ENCODE assay signal across 23 mouse cellular contexts in the genomic region with DNA sequence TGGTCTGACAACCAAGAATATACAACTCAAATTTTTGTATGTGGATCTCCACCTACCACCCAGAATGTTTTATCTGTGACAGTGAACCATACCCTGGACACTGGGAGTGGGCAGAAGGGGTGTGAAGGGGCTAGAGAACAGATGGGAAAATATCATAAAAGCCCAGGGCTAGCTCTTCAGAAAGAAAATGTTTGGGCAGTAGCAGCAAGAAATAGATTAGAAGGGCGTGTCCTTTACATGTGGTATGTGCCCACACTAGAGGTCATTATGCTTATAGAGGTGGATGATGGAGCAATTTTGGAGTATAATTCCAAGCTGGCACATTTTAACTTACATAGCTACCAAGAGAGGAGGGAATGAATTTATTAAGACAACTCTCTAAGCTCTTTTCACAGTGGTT. TPM values are rescaled to one million over a fixed set of nuclear protein-coding genes. Genes with fewer than 3 reads are reported as not detected.
A peak's percentile ranks its signal among the peaks of the same experiment; 100 is the strongest.
DNase-seq lines count a peak whose midpoint lies in the region; ATAC-seq and TF ChIP-seq lines count a peak whose summit lies in the region.
"Had no signal": no experiment of that assay in that cellular context is flagged by ENCODE, and none has a peak within 500 bp of the region (broad histone marks: within the 10 kb centered on the region; RNA-seq: fewer than 3 reads in every experiment).

No protein-coding gene starts in this region.

- no peaks in the 10 kb centered on the region for H3K27me3 ChIP-seq in liver, embryonic 12.5 days (replicated peaks)
- no peaks in the 10 kb centered on the region for H3K27me3 ChIP-seq in liver, postnatal 0 days (ENCODE audit: insufficient read depth, low read length)
- H3K27me3 ChIP-seq in liver, embryonic 13.5 days, result no peaks in the 10 kb centered on the region
- H3K27me3 ChIP-seq in liver, embryonic 15.5 days, result no peaks in the 10 kb centered on the region
- H3K27me3 ChIP-seq in forebrain, embryonic 13.5 days, result no peaks in the 10 kb centered on the region
- H3K27me3 ChIP-seq: embryonic facial prominence, embryonic 13.5 days; embryonic facial prominence, embryonic 15.5 days had no signal

- 65% methylated on average over 1 of the region's 1 CpGs for WGBS in liver, embryonic 12.5 days (ENCODE audit: insufficient replicate concordance)
- 78% methylated on average over 1 of the region's 1 CpGs for WGBS in liver, postnatal 0 days (ENCODE audit: insufficient replicate concordance)
- 64% methylated on average over 1 of the region's 1 CpGs for WGBS in liver, embryonic 13.5 days (ENCODE audit: insufficient replicate concordance)
- 53% methylated on average over 1 of the region's 1 CpGs for WGBS in liver, embryonic 15.5 days (ENCODE audit: insufficient replicate concordance)
- WGBS in forebrain, embryonic 13.5 days, result 96% methylated on average over 1 of the region's 1 CpGs

- peaks cover 25% of the 10 kb centered on the region for H3K4me1 ChIP-seq in liver, embryonic 12.5 days
- no peaks in the 10 kb centered on the region for H3K4me1 ChIP-seq in liver, postnatal 0 days (ENCODE audit: insufficient read depth)
- peaks cover 26% of the 10 kb centered on the region for H3K4me1 ChIP-seq in liver, embryonic 13.5 days (replicated peaks)
- H3K4me1 ChIP-seq in liver, embryonic 15.5 days (replicated peaks), result peaks cover 16% of the 10 kb centered on the region
- H3K4me1 ChIP-seq in forebrain, embryonic 13.5 days, result no peaks in the 10 kb centered on the region
- H3K4me1 ChIP-seq: embryonic facial prominence, embryonic 13.5 days; embryonic facial prominence, embryonic 15.5 days had no signal

- no peak overlapping the region for H3K4me3 ChIP-seq in liver, embryonic 12.5 days
- H3K4me3 ChIP-seq in liver, postnatal 0 days (ENCODE audit: low read depth, low read length), result no peak overlapping the region
- H3K4me3 ChIP-seq in liver, embryonic 13.5 days (replicated peaks), result no peak overlapping the region
- no peak overlapping the region for H3K4me3 ChIP-seq in liver, embryonic 15.5 days (replicated peaks)
- H3K4me3 ChIP-seq in forebrain, embryonic 13.5 days, result no peak overlapping the region
- H3K4me3 ChIP-seq: embryonic facial prominence, embryonic 13.5 days; embryonic facial prominence, embryonic 15.5 days; erythroblast, embryonic 14.5 days had no signal

- H3K9me3 ChIP-seq in liver, embryonic 12.5 days (replicated peaks), result no peaks in the 10 kb centered on the region
- no peaks in the 10 kb centered on the region for H3K9me3 ChIP-seq in liver, postnatal 0 days (ENCODE audit: low read length)
- no peaks in the 10 kb centered on the region for H3K9me3 ChIP-seq in liver, embryonic 13.5 days (replicated peaks)
- H3K9me3 ChIP-seq in liver, embryonic 15.5 days (replicated peaks), result no peaks in the 10 kb centered on the region
- no peaks in the 10 kb centered on the region for H3K9me3 ChIP-seq in forebrain, embryonic 13.5 days (replicated peaks)
- H3K9me3 ChIP-seq: embryonic facial prominence, embryonic 13.5 days; embryonic facial prominence, embryonic 15.5 days had no signal

- peaks cover 59% of the 10 kb centered on the region for H3K36me3 ChIP-seq in liver, embryonic 12.5 days
- peaks cover 44% of the 10 kb centered on the region for H3K36me3 ChIP-seq in liver, postnatal 0 days (replicated peaks; ENCODE audit: insufficient read depth, low read length)
- H3K36me3 ChIP-seq in liver, embryonic 13.5 days, result peaks cover 42% of the 10 kb centered on the region
- peaks cover 60% of the 10 kb centered on the region for H3K36me3 ChIP-seq in liver, embryonic 15.5 days (replicated peaks)
- peaks cover 37% of the 10 kb centered on the region for H3K36me3 ChIP-seq in forebrain, embryonic 13.5 days (ENCODE audit: poor library complexity, severe bottlenecking)

- TF ChIP-seq CTCF in liver, postnatal 0 days (IDR thresholded peaks at IDR 0.05; ENCODE audit: low read depth), result no peak

- no peak for DNase-seq in liver, postnatal 0 days
- DNase-seq in liver, embryonic 13.5 days, result no peak
- DNase-seq in retina, embryonic 14.5 days (ENCODE audit: low spot score), result no peak
- no peak for DNase-seq in heart, adult 18-20 months
- DNase-seq: adrenal gland, adult 2 months; adrenal gland, postnatal 10 days; adrenal gland, postnatal 25 days; cerebellum, adult 11 months; cerebellum, adult 18-20 months; cerebellum, adult 8-10 months; cerebellum, adult 9-11 months; cerebellum, postnatal 14 days; cerebellum, postnatal 36 days; embryo, embryonic 11 days had no signal

- no peak overlapping the region for H3K4me2 ChIP-seq in liver, embryonic 12.5 days
- H3K4me2 ChIP-seq in liver, postnatal 0 days (ENCODE audit: low read depth, low read length), result no peak overlapping the region
- H3K4me2 ChIP-seq in liver, embryonic 13.5 days, result 0 out of 2 replicates have a peak overlapping the region, but pooled peaks have one; percentile 8
- H3K4me2 ChIP-seq in liver, embryonic 15.5 days, result no peak overlapping the region
- no peak overlapping the region for H3K4me2 ChIP-seq in forebrain, embryonic 13.5 days
- H3K4me2 ChIP-seq: embryonic facial prominence, embryonic 13.5 days; embryonic facial prominence, embryonic 15.5 days had no signal

- H3K27ac ChIP-seq in liver, embryonic 12.5 days, result peak overlapping the region; percentile 43
- no peak overlapping the region for H3K27ac ChIP-seq in liver, postnatal 0 days (ENCODE audit: low read depth)
- H3K27ac ChIP-seq in liver, embryonic 13.5 days, result peak overlapping the region; percentile 63
- H3K27ac ChIP-seq in liver, embryonic 15.5 days (replicated peaks), result peak overlapping the region; percentile 64
- no peak overlapping the region for H3K27ac ChIP-seq in forebrain, embryonic 13.5 days
- H3K27ac ChIP-seq: embryonic facial prominence, embryonic 13.5 days; embryonic facial prominence, embryonic 15.5 days had no signal

- ATAC-seq in liver, embryonic 12.5 days, result peak; percentile 76
- ATAC-seq in liver, postnatal 0 days, result no peak
- peak; percentile 75 for ATAC-seq in liver, embryonic 13.5 days (ENCODE audit: low read depth)
- ATAC-seq in liver, embryonic 15.5 days (ENCODE audit: insufficient read depth), result peak; percentile 51
- ATAC-seq in megakaryocyte-erythroid progenitor cell, adult 5-6 weeks (replicated peaks; ENCODE audit: low FRiP score, low TSS enrichment, poor library complexity, severe bottlenecking), result 0 out of 2 replicates have a peak, but pooled peaks have one; percentile 50
- no peak for ATAC-seq in forebrain, embryonic 13.5 days
- ATAC-seq: forebrain, embryonic 14.5 days; forebrain, embryonic 16.5 days had no signal

- TF ChIP-seq EP300 in liver, postnatal 0 days (IDR thresholded peaks at IDR 0.05; ENCODE audit: low read depth), result no peak

- H3K9ac ChIP-seq in liver, embryonic 12.5 days, result no peak overlapping the region
- H3K9ac ChIP-seq in liver, postnatal 0 days (replicated peaks), result no peak overlapping the region
- no peak overlapping the region for H3K9ac ChIP-seq in liver, embryonic 13.5 days
- no peak overlapping the region for H3K9ac ChIP-seq in liver, embryonic 15.5 days
- H3K9ac ChIP-seq in forebrain, embryonic 13.5 days, result no peak overlapping the region
- H3K9ac ChIP-seq: embryonic facial prominence, embryonic 13.5 days; embryonic facial prominence, embryonic 15.5 days had no signal

RNA-seq across cellular contexts. Expression of gene Chmp3, which starts 31.8 kb away (rescaled TPM):
- polyA plus RNA-seq in liver, embryonic 12.5 days (2016; fragmentation: Nextera tagmentation; extraction: Ambion mirVana), result 39.5 and 41.5 TPM in 2 replicates
- 32.8 and 34.9 TPM in 2 replicates for polyA plus RNA-seq in liver, postnatal 0 days (2015; fragmentation: Nextera tagmentation; extraction: Ambion mirVana)
- polyA plus RNA-seq in liver, embryonic 13.5 days (2015; fragmentation: Nextera tagmentation; extraction: Ambion mirVana), result 35.6 and 43.2 TPM in 2 replicates
- polyA plus RNA-seq in liver, embryonic 15.5 days (2015; fragmentation: Nextera tagmentation; extraction: Ambion mirVana), result 28.8 and 31.0 TPM in 2 replicates
- 46.1 and 47.3 TPM in 2 replicates for total RNA-seq in megakaryocyte-erythroid progenitor cell, adult 5-6 weeks (2014; fragmentation: Nextera tagmentation)
- total RNA-seq in megakaryocyte-erythroid progenitor cell, adult 5-6 weeks (2017), result 99.9 and 113 TPM in 2 replicates
- 48.9 and 54.9 TPM in 2 replicates for polyA plus RNA-seq in forebrain, embryonic 13.5 days (2015; fragmentation: Nextera tagmentation; extraction: Ambion mirVana)
- total RNA-seq in heart, adult 18-20 months (2021), result 10 to 100 TPM; 52.0 to 56.6 TPM

RNA-seq across cellular contexts. Expression of gene Kdm3a, which starts 57.4 kb away (rescaled TPM):
- 22.6 and 24.5 TPM in 2 replicates for polyA plus RNA-seq in liver, embryonic 12.5 days (2016; fragmentation: Nextera tagmentation; extraction: Ambion mirVana)
- 6.6 and 8.8 TPM in 2 replicates for polyA plus RNA-seq in liver, postnatal 0 days (2015; fragmentation: Nextera tagmentation; extraction: Ambion mirVana)
- polyA plus RNA-seq in liver, embryonic 13.5 days (2015; fragmentation: Nextera tagmentation; extraction: Ambion mirVana), result 10.5 and 15.2 TPM in 2 replicates
- polyA plus RNA-seq in liver, embryonic 15.5 days (2015; fragmentation: Nextera tagmentation; extraction: Ambion mirVana), result 14.7 and 15.1 TPM in 2 replicates
- total RNA-seq in megakaryocyte-erythroid progenitor cell, adult 5-6 weeks (2014; fragmentation: Nextera tagmentation), result 43.2 and 44.9 TPM in 2 replicates
- 24.1 and 30.4 TPM in 2 replicates for total RNA-seq in megakaryocyte-erythroid progenitor cell, adult 5-6 weeks (2017)
- 68.0 and 78.8 TPM in 2 replicates for polyA plus RNA-seq in forebrain, embryonic 13.5 days (2015; fragmentation: Nextera tagmentation; extraction: Ambion mirVana)
- 10 to 100 TPM; 17.4 to 21.0 TPM for total RNA-seq in heart, adult 18-20 months (2021)

Comparison
In these comparisons a context has a peak if more than half of its experiments do, and no peak if none do; other contexts are left out.
1. ATAC-seq: peak in liver, embryonic 12.5 days (single experiment), liver, embryonic 13.5 days (single experiment), liver, embryonic 15.5 days (single experiment) and megakaryocyte-erythroid progenitor cell, adult 5-6 weeks (single experiment); none in liver, postnatal 0 days (single experiment) and forebrain, embryonic 13.5 days (single experiment).
2. H3K27ac ChIP-seq: peak in liver, embryonic 12.5 days (single experiment), liver, embryonic 13.5 days (single experiment) and liver, embryonic 15.5 days (single experiment); none in liver, postnatal 0 days (single experiment) and forebrain, embryonic 13.5 days (single experiment).